Mouse (Mus musculus) forebrain, postnatal 0 days (tissue): Measurements from ENCODE around the gene Slc35e3. TPM values are rescaled to one million over a fixed set of nuclear protein-coding genes. Genes with fewer than 3 reads are reported as not detected.
A peak's percentile ranks its signal among the peaks of the same experiment; 100 is the strongest.
"Not testable (repeated sequence)": the region's sequence is repeated elsewhere in the genome, so short reads cannot be mapped to it uniquely, and the experiment has no call there.

ENCODE experiments used
- ATAC-seq: fragments of 200-750 bp; cut with Nextera tagmentation; 2 replicates; pipeline ENCODE4 v1.8.0; 2017; ENCODE audit warnings: mild to moderate bottlenecking, moderate library complexity
- DNase-seq: peaks from one replicate; pipeline ENCODE4 v3.0.0-alpha.2; 2015
- H3K27ac ChIP-seq: fragments of 300-500 bp; sonication (generic); 2 replicates; pipeline ENCODE4 v1.5.1; 2014; ENCODE audit warnings: low read depth, mild to moderate bottlenecking, antibody characterized with exemption, low read length, moderate library complexity, mixed read lengths
- H3K27me3 ChIP-seq: fragments of 300-500 bp; sonication (generic); 2 replicates; pipeline ENCODE4 v1.6.1; 2014; ENCODE audit warnings: mild to moderate bottlenecking, low read length, mixed read lengths; ENCODE audit not compliant: insufficient read depth
- H3K36me3 ChIP-seq: fragments of 300-500 bp; sonication (generic); 2 replicates; pipeline ENCODE4 v1.6.1; 2014; ENCODE audit warnings: mild to moderate bottlenecking, moderate library complexity; ENCODE audit not compliant: insufficient read depth
- H3K4me1 ChIP-seq: fragments of 300-500 bp; sonication (generic); 2 replicates; pipeline ENCODE4 v1.6.1; 2014; ENCODE audit warnings: antibody characterized with exemption; ENCODE audit not compliant: insufficient read depth
- H3K4me2 ChIP-seq: fragments of 300-500 bp; sonication (generic); 2 replicates; pipeline ENCODE4 v1.6.1; 2014; ENCODE audit warnings: low read depth, mild to moderate bottlenecking, moderate library complexity
- H3K4me3 ChIP-seq: fragments of 300-500 bp; sonication (generic); 2 replicates; pipeline ENCODE4 v1.5.1; 2014; ENCODE audit warnings: low read depth, low read length, mixed read lengths
- H3K9ac ChIP-seq: fragments of 300-500 bp; sonication (generic); 2 replicates; pipeline ENCODE4 v1.6.1; 2014; ENCODE audit warnings: mild to moderate bottlenecking
- H3K9me3 ChIP-seq: fragments of 300-500 bp; sonication (generic); 2 replicates; pipeline ENCODE4 v1.6.1; 2016; ENCODE audit warnings: low read length
- CTCF ChIP-seq: sonication (generic); IDR thresholded peaks from 2 replicates; pipeline ENCODE4 v1.5.1; 2016; ENCODE audit warnings: antibody characterized with exemption, control low read depth, low read depth
- WGBS: fragments of 180-500 bp; shearing (Covaris S2); extraction: QIAGEN DNeasy Blood & Tissue Kit; methylation state at CpG from one replicate; pipeline ENCODE4 v1.1.7; 2014; 5-methylcytosine and 5-hydroxymethylcytosine counted together
- polyA plus RNA-seq: library from polyadenylated mRNA; unstranded; fragments of >200 nt; fragmentation: Nextera tagmentation; extraction: Ambion mirVana; gene quantifications from 2 replicates; pipeline ENCODE4 v1.2.1, GENCODE M21; 2015
- total RNA-seq: library from RNA; depleted of rRNA; stranded (reverse); fragments of >200 nt; gene quantifications from 2 replicates; pipeline ENCODE4 v1.2.3, GENCODE M21; 2014

Slc35e3 gene
- total and polyA plus RNA-seq, 2 experiments from 2014 or later = 22.9 to 28.3 TPM

- no peak overlapping the region for H3K4me2 ChIP-seq
- H3K9me3 ChIP-seq = no peaks in the 10 kb centered on the region
- no peak overlapping the region for H3K9ac ChIP-seq
- H3K36me3 ChIP-seq = peaks cover 83% of the 10 kb centered on the region
- no peaks in the 10 kb centered on the region for H3K4me1 ChIP-seq
- 0 out of 2 replicates have a peak, but pooled peaks have one; percentile 2 for TF ChIP-seq CTCF
- no peak overlapping the region for H3K27ac ChIP-seq
- 93% methylated on average over 6 of the region's 6 CpGs for WGBS
- H3K4me3 ChIP-seq = no peak overlapping the region
- ATAC-seq (no peak), DNase-seq (no peak)
- no peaks in the 10 kb centered on the region for H3K27me3 ChIP-seq
These were observed 15.4 kb upstream of the Slc35e3 start for GRCm38 (mm10) chr10:117761551-117761950.

DNA sequence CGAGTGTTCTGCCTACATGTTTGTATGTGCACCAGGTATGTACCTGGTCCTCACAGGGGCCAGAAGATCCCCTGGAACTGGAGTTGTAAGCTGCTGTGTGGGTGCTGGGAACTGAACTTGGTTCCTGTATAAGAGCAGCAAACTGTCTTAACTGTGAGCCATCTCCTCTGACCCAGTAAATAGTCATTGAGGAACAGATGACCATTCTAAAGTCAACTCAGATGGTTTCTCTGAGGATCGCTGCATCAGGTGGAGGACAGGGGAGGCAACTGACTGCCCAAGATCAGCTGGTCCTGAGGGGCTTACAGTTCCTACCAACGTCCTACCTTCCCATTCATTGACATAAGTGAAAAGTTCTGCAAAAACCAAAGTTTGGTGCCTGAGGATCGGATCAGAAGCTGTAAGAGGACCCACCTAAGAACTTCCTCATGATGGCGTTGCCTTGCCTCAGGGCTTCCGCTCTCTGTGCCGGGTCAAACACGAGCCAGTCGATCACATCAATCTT, 14.7 kb upstream of the Slc35e3 start:
- H3K27ac ChIP-seq = no peak overlapping the region
- no peaks in the 10 kb centered on the region for H3K4me1 ChIP-seq
- H3K9ac ChIP-seq = no peak overlapping the region
- DNase-seq (no peak), ATAC-seq (no peak)
- TF ChIP-seq CTCF = no peak
- H3K4me2 ChIP-seq = no peak overlapping the region
- H3K36me3 ChIP-seq = peaks cover 83% of the 10 kb centered on the region
- WGBS = 95% methylated on average over 9 of the region's 9 CpGs
- H3K9me3 ChIP-seq = no peaks in the 10 kb centered on the region
- H3K4me3 ChIP-seq = no peak overlapping the region
- no peaks in the 10 kb centered on the region for H3K27me3 ChIP-seq

- Histone ChIP-seq H3K36me3 (peaks cover 83% of the 10 kb centered on the region), H3K4me3 (no peak overlapping the region), H3K9ac (no peak overlapping the region), H3K27me3 (no peaks in the 10 kb centered on the region), H3K4me1 (no peaks in the 10 kb centered on the region), H3K9me3 (no peaks in the 10 kb centered on the region), H3K27ac (no peak overlapping the region), H3K4me2 (no peak overlapping the region)
- no peak for DNase-seq
- TF ChIP-seq CTCF = no peak
- no peak for ATAC-seq
- 92% methylated on average over 10 of the region's 10 CpGs for WGBS
These were observed 13.9 kb upstream of the Slc35e3 start for GRCm38 (mm10) chr10:117759844-117760630.

DNA sequence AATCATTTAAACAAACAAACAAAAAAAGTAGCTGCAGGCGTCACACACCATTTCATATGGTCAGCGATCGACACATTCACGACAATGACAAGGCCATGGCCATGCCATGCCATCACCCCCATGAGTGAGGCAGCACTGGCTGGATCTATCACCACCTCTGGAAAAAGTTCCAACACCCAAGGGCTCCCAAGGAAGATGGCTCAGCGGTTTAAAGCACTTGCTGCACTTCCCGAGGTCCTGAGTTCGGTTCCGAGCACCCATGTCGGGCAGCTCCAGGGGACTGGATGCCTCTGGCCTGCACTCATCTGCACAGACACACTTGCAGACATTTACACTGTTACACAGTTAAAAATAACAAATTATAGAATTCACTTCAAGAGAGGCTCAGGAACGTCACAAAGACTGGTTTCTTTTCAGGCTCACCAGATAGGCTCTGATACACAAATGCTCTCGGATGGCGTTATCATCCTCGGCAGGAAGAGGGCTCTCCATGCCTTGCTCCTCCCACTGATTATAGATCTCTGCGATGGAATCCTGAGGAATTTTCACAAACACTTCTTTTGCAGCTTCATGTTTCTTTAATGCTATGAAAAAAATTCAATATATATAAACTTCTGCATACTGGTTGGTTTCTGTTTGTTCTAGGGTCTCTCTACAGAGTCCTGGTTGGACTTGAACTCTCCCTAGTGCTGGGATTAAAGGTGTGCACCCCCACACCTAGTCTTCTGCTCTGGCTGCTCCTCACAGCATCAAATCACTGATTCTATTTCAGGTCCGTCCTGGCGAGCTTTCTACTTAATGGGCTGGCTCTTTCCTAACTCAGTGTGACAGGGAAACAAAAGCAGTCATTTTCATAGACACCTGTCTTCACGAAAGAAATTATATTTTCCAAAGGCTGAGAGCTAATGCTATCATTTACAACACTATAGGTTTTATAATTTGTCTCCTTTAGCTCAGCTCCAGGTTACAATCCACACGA, 12.9 kb upstream of the Slc35e3 start:
- WGBS = 91% methylated on average over 18 of the region's 18 CpGs
- ATAC-seq (no peak), DNase-seq (no peak)
- no peaks in the 10 kb centered on the region for H3K27me3 ChIP-seq
- no peak overlapping the region for H3K4me2 ChIP-seq
- no peaks in the 10 kb centered on the region for H3K9me3 ChIP-seq
- no peak overlapping the region for H3K27ac ChIP-seq
- no peak overlapping the region for H3K4me3 ChIP-seq
- peaks cover 83% of the 10 kb centered on the region for H3K36me3 ChIP-seq
- H3K9ac ChIP-seq = no peak overlapping the region
- no peaks in the 10 kb centered on the region for H3K4me1 ChIP-seq
- TF ChIP-seq CTCF = no peak

DNA sequence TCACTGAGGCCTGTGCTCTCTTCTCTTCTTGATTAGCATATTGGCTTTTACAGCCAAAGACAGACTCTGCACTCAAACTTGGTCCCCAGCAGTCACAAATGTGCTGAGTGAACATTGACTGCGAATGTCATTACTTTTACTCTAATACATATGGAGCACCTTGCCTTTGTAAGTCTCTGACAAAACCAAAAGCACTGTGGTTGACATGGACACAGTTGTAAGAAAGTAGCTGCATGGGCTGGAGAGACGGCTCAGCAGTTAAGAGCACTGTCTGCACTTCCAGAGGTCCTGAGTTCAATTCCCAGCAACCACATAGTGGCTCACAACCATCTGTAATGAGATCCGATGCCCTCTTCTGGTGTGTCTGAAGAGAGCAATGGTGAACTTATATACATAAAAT, 12.2 kb upstream of the Slc35e3 start:
- H3K27me3 ChIP-seq, H3K9ac ChIP-seq, H3K4me1 ChIP-seq, H3K9me3 ChIP-seq, H3K4me2 ChIP-seq, ATAC-seq, H3K27ac ChIP-seq, H3K4me3 ChIP-seq, DNase-seq: not testable (repeated sequence)
- WGBS = 96% methylated on average over 3 of the region's 3 CpGs
- H3K36me3 ChIP-seq = peaks cover 78% of the 10 kb centered on the region

GRCm38 (mm10) chr10:117757796-117758342, 11.7 kb upstream of the Slc35e3 start:
- Histone ChIP-seq H3K4me3 (no peak overlapping the region), H3K4me1 (no peaks in the 10 kb centered on the region), H3K9ac (no peak overlapping the region), H3K4me2 (no peak overlapping the region), H3K27ac (no peak overlapping the region), H3K9me3 (no peaks in the 10 kb centered on the region), H3K36me3 (peaks cover 75% of the 10 kb centered on the region), H3K27me3 (no peaks in the 10 kb centered on the region)
- 94% methylated on average over 7 of the region's 7 CpGs for WGBS
- DNase-seq (no peak), ATAC-seq (no peak)
- TF ChIP-seq CTCF = no peak

GRCm38 (mm10) chr10:117757259-117757658, 11.1 kb upstream of the Slc35e3 start:
- 98% methylated on average over 1 of the region's 1 CpGs for WGBS
- DNase-seq = no peak
- Histone ChIP-seq H3K9me3 (no peaks in the 10 kb centered on the region), H3K27me3 (no peaks in the 10 kb centered on the region), H3K4me2 (no peak overlapping the region), H3K27ac (no peak overlapping the region), H3K9ac (no peak overlapping the region), H3K4me1 (no peaks in the 10 kb centered on the region), H3K36me3 (peaks cover 72% of the 10 kb centered on the region), H3K4me3 (no peak overlapping the region)
- no peak for ATAC-seq
- TF ChIP-seq CTCF = no peak
